Mouse (Mus musculus): ENCODE results near the gene Psenen. TPM values are rescaled to one million over a fixed set of nuclear protein-coding genes. Genes with fewer than 3 reads are reported as not detected.

Gene Psenen
- polyA plus RNA-seq (2015; fragmentation: Nextera tagmentation; extraction: Ambion mirVana) = 136 and 139 TPM in 2 replicates

DNA sequence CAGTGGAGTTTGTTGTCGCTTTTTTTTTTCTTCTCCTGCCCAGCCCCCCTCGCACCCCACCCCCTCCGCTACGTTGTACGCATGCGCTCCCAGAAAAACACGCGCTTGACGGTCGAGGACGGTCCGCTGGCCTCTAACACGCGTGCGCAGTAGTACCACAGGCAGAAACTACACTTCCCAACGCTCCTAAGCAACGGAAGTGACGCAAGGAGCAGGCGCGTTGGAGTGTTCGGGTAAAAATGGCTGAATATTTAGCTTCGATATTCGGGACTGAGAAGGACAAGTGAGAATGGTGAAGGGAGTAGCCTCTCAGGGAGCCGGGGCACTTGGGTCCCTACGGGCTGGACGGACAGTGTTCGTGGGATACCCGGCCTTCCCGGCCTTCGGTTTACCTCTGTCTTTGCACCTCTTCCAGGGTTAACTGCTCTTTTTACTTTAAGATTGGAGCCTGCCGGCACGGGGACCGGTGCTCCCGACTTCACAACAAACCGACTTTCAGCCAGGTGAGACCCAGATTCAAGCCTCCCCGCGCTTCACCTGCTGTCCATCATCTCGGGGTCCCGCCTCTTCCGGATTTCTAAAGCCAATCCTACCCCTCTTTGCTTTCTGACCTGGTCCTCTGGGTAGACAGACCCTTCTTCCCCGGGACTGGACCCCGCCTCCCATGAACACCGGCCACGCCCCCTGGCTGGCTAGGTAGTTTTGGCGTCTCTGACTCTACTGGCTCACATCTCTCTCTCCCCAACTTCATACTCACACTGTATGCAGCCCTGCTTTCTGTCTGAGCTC is at the start of gene Psenen, which contains the start of the genes U2af1l4 and Gm49396:
Gene Psenen, minus strand, starts transcription at position 511 of the 789 bp plus-strand sequence.
Gene U2af1l4, plus strand, starts transcription at position 185 of the 789 bp plus-strand sequence.
Gene Gm49396, plus strand, starts transcription at position 228 of the 789 bp plus-strand sequence.
- H3K9ac ChIP-seq (replicated peaks) = peak within 1 kb of the TSS; percentile 80
- H3K27ac ChIP-seq (replicated peaks) = peak within 1 kb of the TSS; percentile 93
- peak within 1 kb of the TSS; percentile 79 for H3K4me2 ChIP-seq
- H3K4me3 ChIP-seq (replicated peaks) = peak within 1 kb of the TSS; percentile 71
- H3K9me3 ChIP-seq (replicated peaks) = no peaks in the 10 kb centered on the region
- under 1% methylated on average over 45 of the region's 45 CpGs for WGBS
- peaks cover 36% of the 10 kb centered on the region for H3K4me1 ChIP-seq
- H3K27me3 ChIP-seq (replicated peaks) = no peaks in the 10 kb centered on the region
- ATAC-seq (ENCODE audit: low FRiP score) = peak; percentile 88
- H3K36me3 ChIP-seq = peaks cover 27% of the 10 kb centered on the region

DNA sequence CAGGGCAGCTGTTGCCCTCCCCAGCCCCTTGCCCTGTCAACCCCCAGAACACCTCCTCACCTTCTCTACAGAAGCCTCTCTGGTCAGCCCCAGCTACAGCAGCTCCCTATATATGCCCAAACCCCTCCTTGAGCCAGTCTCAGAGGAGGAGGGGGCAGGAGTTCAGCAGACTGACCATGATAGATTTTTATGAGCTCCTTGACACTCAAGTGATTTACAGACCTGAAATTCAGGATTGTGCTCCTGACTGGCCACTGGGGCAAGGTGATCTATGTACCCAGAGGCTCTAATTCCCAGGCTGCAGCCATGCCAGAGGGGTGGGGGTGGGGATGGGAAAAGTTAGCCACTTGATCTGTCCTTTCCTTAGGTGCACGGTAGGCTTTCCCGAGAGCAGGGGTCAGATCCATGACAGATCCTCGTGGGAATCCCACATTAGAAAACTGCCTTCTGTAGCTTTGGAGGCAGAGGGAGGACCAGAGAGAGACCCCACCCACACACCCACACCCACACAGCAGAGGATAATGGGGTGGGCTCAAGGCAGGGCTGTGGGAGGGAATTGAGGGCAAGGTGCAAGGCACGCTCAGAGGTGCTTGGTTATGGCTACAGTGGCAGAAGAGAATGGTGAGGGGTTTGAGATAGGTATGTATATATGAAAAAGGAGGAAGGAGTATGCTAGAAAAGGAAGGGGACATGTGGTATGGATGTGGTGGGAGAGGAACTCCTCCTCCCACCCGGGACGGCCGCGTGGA is 49.4 kb upstream of the Psenen start, which contains the start of gene Upk1a:
Gene Upk1a, minus strand, starts transcription at position 194 of the 749 bp plus-strand sequence.
- Histone ChIP-seq H3K4me1 (no peaks in the 10 kb centered on the region), H3K27ac (replicated peaks) (no peak within 1 kb of the TSS)

DNA sequence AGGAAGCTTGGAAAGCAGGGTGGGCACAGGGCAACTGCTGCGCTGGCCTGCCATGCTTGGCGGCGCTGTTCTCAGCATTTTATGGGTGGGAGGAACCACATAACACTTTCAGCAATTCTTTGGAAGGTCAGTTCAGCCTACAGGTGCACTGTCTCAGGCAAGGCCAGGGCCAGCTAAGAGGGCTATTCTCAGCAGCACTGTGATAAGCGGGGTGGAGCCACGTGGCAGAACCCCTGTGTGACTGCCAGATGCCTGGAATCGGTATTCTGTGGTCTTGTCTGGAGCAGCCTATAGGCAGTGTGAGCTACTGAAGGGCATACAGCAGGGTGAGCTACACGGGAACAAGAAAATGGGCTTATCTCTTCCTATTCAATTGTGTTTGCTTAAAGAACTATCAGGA is 46.6 kb upstream of the Psenen start:
- H3K27ac ChIP-seq (replicated peaks) = no peak overlapping the region
- no peak overlapping the region for H3K4me2 ChIP-seq
- WGBS = 65% methylated on average over 7 of the region's 7 CpGs
- no peaks in the 10 kb centered on the region for H3K4me1 ChIP-seq
- H3K36me3 ChIP-seq = 0 out of 2 replicates have a peak, but pooled peaks cover under 1% of the 10 kb centered on the region
- no peak overlapping the region for H3K4me3 ChIP-seq (replicated peaks)
- H3K9ac ChIP-seq (replicated peaks) = no peak overlapping the region
- no peak for ATAC-seq (ENCODE audit: low FRiP score)
- no peaks in the 10 kb centered on the region for H3K27me3 ChIP-seq (replicated peaks)
- H3K9me3 ChIP-seq (replicated peaks) = no peaks in the 10 kb centered on the region

More for the DNA sequence above, 49.4 kb upstream of the Psenen start, which contains the start of gene Upk1a:
- H3K4me2 ChIP-seq = no peak within 1 kb of the TSS
- no peaks in the 10 kb centered on the region for H3K27me3 ChIP-seq (replicated peaks)
- peaks cover 27% of the 10 kb centered on the region for H3K36me3 ChIP-seq
- no peak within 1 kb of the TSS for H3K9ac ChIP-seq (replicated peaks)
- 71% methylated on average over 8 of the region's 8 CpGs for WGBS
- no peaks in the 10 kb centered on the region for H3K9me3 ChIP-seq (replicated peaks)
- ATAC-seq (ENCODE audit: low FRiP score) = no peak
- no peak within 1 kb of the TSS for H3K4me3 ChIP-seq (replicated peaks)

- WGBS = 49% methylated on average over 16 of the region's 16 CpGs
- Histone ChIP-seq H3K27me3 (replicated peaks) (no peaks in the 10 kb centered on the region), H3K4me2 (no peak overlapping the region), H3K9ac (replicated peaks) (no peak overlapping the region), H3K4me3 (replicated peaks) (no peak overlapping the region), H3K27ac (replicated peaks) (no peak overlapping the region), H3K36me3 (no peaks in the 10 kb centered on the region), H3K9me3 (replicated peaks) (no peaks in the 10 kb centered on the region), H3K4me1 (no peaks in the 10 kb centered on the region)
- no peak for ATAC-seq (ENCODE audit: low FRiP score)
Measured at GRCm38 (mm10) chr7:30608476-30608875, 45.0 kb upstream of the Psenen start.

GRCm38 (mm10) chr7:30607706-30608309 is 44.4 kb upstream of the Psenen start:
- ATAC-seq (ENCODE audit: low FRiP score) = no peak
- Histone ChIP-seq H3K4me2 (no peak overlapping the region), H3K4me3 (replicated peaks) (no peak overlapping the region), H3K9ac (replicated peaks) (no peak overlapping the region), H3K27ac (replicated peaks) (no peak overlapping the region), H3K9me3 (replicated peaks) (no peaks in the 10 kb centered on the region), H3K36me3 (no peaks in the 10 kb centered on the region), H3K4me1 (no peaks in the 10 kb centered on the region), H3K27me3 (replicated peaks) (no peaks in the 10 kb centered on the region)
- 25% methylated on average over 8 of the region's 8 CpGs for WGBS

GRCm38 (mm10) chr7:30604944-30605343 is 41.5 kb upstream of the Psenen start:
- Histone ChIP-seq H3K27ac (replicated peaks) (no peak overlapping the region), H3K36me3 (no peaks in the 10 kb centered on the region), H3K9ac (replicated peaks) (no peak overlapping the region), H3K4me2 (no peak overlapping the region), H3K27me3 (replicated peaks) (no peaks in the 10 kb centered on the region), H3K9me3 (replicated peaks) (no peaks in the 10 kb centered on the region), H3K4me1 (peaks cover 7% of the 10 kb centered on the region), H3K4me3 (replicated peaks) (no peak overlapping the region)
- no peak for ATAC-seq (ENCODE audit: low FRiP score)
- WGBS = 87% methylated on average over 8 of the region's 8 CpGs

- Histone ChIP-seq H3K4me2 (no peak overlapping the region), H3K27ac (replicated peaks) (no peak overlapping the region), H3K4me3 (replicated peaks) (no peak overlapping the region), H3K9ac (replicated peaks) (no peak overlapping the region), H3K36me3 (no peaks in the 10 kb centered on the region), H3K9me3 (replicated peaks) (no peaks in the 10 kb centered on the region), H3K4me1 (peaks cover 12% of the 10 kb centered on the region), H3K27me3 (replicated peaks) (no peaks in the 10 kb centered on the region)
- 70% methylated on average over 8 of the region's 8 CpGs for WGBS
- no peak for ATAC-seq (ENCODE audit: low FRiP score)
Measured at GRCm38 (mm10) chr7:30604424-30604823, 41.0 kb upstream of the Psenen start.

GRCm38 (mm10) chr7:30602583-30602982 is 39.2 kb upstream of the Psenen start:
- H3K9me3 ChIP-seq (replicated peaks) = no peaks in the 10 kb centered on the region
- WGBS = 58% methylated on average over 3 of the region's 3 CpGs
- no peaks in the 10 kb centered on the region for H3K27me3 ChIP-seq (replicated peaks)
- no peak for ATAC-seq (ENCODE audit: low FRiP score)
- H3K27ac ChIP-seq (replicated peaks) = no peak overlapping the region
- H3K4me3 ChIP-seq (replicated peaks) = no peak overlapping the region
- H3K36me3 ChIP-seq = no peaks in the 10 kb centered on the region
- no peak overlapping the region for H3K9ac ChIP-seq (replicated peaks)
- no peak overlapping the region for H3K4me2 ChIP-seq
- peaks cover 12% of the 10 kb centered on the region for H3K4me1 ChIP-seq

DNA sequence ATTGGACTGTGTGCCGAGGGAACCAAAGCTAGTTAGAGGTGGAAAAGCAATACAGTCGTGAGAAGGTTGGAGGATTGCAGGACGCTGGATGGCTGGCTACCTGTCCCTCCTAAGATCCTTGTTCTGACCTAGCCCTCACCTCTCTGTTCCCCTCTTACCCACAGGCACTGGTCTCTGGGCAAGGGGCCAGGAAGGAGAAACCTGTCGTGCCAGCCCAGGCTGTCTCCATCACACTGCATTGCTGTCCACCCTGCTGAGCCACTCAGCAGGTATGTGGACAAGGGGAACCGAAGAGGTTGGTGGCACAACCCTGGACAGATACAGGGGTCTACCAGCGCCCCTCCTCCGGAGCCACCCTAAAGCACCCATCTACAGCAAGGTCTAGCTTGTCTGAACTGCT is 37.2 kb upstream of the Psenen start:
- ATAC-seq (ENCODE audit: low FRiP score) = no peak; the same call in 1 of the 2 replicates
- no peak overlapping the region; the same call in 1 of the 2 replicates for H3K4me2 ChIP-seq
- WGBS = 74% methylated on average over 7 of the region's 7 CpGs
- H3K4me3 ChIP-seq (replicated peaks) = no peak overlapping the region
- no peaks in the 10 kb centered on the region for H3K9me3 ChIP-seq (replicated peaks)
- no peaks in the 10 kb centered on the region for H3K36me3 ChIP-seq
- H3K27ac ChIP-seq (replicated peaks) = no peak overlapping the region
- no peak overlapping the region for H3K9ac ChIP-seq (replicated peaks)
- peaks cover 12% of the 10 kb centered on the region for H3K4me1 ChIP-seq
- no peaks in the 10 kb centered on the region for H3K27me3 ChIP-seq (replicated peaks)

- Histone ChIP-seq H3K27me3 (replicated peaks) (no peaks in the 10 kb centered on the region), H3K4me1 (peaks cover 12% of the 10 kb centered on the region), H3K27ac (replicated peaks) (peak overlapping the region; percentile 56), H3K4me2 (peak overlapping the region; percentile 52), H3K9ac (replicated peaks) (0 out of 2 replicates have a peak overlapping the region, but pooled peaks have one; percentile 18), H3K9me3 (replicated peaks) (no peaks in the 10 kb centered on the region), H3K36me3 (no peaks in the 10 kb centered on the region), H3K4me3 (replicated peaks) (peak overlapping the region; percentile 21)
- peak; percentile 98 for ATAC-seq (ENCODE audit: low FRiP score)
- WGBS = 2% methylated on average over 16 of the region's 16 CpGs
Measured at GRCm38 (mm10) chr7:30599933-30600353, 36.5 kb upstream of the Psenen start.

- peak within 1 kb of the TSS; percentile 21; the same call in 1 of the 2 replicates for H3K4me3 ChIP-seq (replicated peaks)
- no peak for ATAC-seq (ENCODE audit: low FRiP score)
Measured at GRCm38 (mm10) chr7:30598786-30599185, 35.4 kb upstream of the Psenen start, which contains the start of gene Zbtb32. TSS of gene Zbtb32 (minus strand) at chr7:30598909.

More at GRCm38 (mm10) chr7:30598786-30599185, 35.4 kb upstream of the Psenen start, which contains the start of gene Zbtb32:
- no peak within 1 kb of the TSS for H3K9ac ChIP-seq (replicated peaks)
- no peaks in the 10 kb centered on the region for H3K27me3 ChIP-seq (replicated peaks)
- H3K27ac ChIP-seq (replicated peaks) = peak within 1 kb of the TSS; percentile 56
- H3K4me2 ChIP-seq = peak within 1 kb of the TSS; percentile 52
- H3K4me1 ChIP-seq = peaks cover 12% of the 10 kb centered on the region
- H3K36me3 ChIP-seq = no peaks in the 10 kb centered on the region
- WGBS = 96% methylated on average over 12 of the region's 12 CpGs
- no peaks in the 10 kb centered on the region for H3K9me3 ChIP-seq (replicated peaks)
